Mouse (Mus musculus) gastrocnemius, adult 2 months (tissue): ENCODE measurements around the gene Gm35315. TPM values are rescaled to one million over a fixed set of nuclear protein-coding genes. Genes with fewer than 3 reads are reported as not detected.
"Not testable (repeated sequence)": the region's sequence is repeated elsewhere in the genome, so short reads cannot be mapped to it uniquely, and the experiment has no call there.

Experiments used
- DNase-seq: peaks from one replicate; pipeline ENCODE4 v3.0.0; 2022
- H3K27ac ChIP-seq: fragments of 200-600 bp; 2 replicates; pipeline ENCODE4 v1.8.1; 2022; ENCODE audit warnings: mild to moderate bottlenecking
- H3K4me3 ChIP-seq: fragments of 200-600 bp; 2 replicates; pipeline ENCODE4 v1.8.1; 2022; ENCODE audit warnings: mild to moderate bottlenecking, moderate library complexity
- CTCF ChIP-seq: fragments of 200-600 bp; IDR thresholded peaks from 2 replicates; pipeline ENCODE4 v1.8.1; 2022; ENCODE audit warnings: antibody characterized with exemption, mild to moderate bottlenecking, moderate library complexity
- intact Hi-C: fragments of 180-260 bp; cut with DNase I; formaldehyde crosslinking; loops from one replicate; pipeline ENCODE4 v1.15.1; 2025
- long read RNA-seq, 2 experiments: library from polyadenylated mRNA; stranded (forward); transcript quantifications; one replicate each; pipeline ENCODE4 v2.0.0; 2021
- total RNA-seq, 2 experiments: library from RNA; stranded (reverse); gene quantifications; 2 replicates each; pipeline ENCODE4 v1.2.3; 2021

Gene Gm35315
- under 1 TPM; 0.10 to 0.25 TPM for total RNA-seq
- long read RNA-seq, experiment 1, partial matches to known transcripts, result 0 of 1 reads
- long read RNA-seq, experiment 1, other reads (novel, unspliced or antisense), result 1 of 1 reads
- long read RNA-seq, experiment 2, partial matches to known transcripts, result 0 of 1 reads
- long read RNA-seq, experiment 2, other reads (novel, unspliced or antisense), result 1 of 1 reads

GRCm38 (mm10) chr5:110094030-110094846 lies at the start of gene Gm35315:
TSS of gene Gm35315 (minus strand) at chr5:110094420.
- TF ChIP-seq CTCF, result no peak
- intact Hi-C loops, result loop anchor here (5.0 kb wide), 1 partner anchor 37 kb away; no protein-coding TSS in a partner anchor
- Histone ChIP-seq H3K27ac (peak within 1 kb of the TSS; percentile 88), H3K4me3 (peak within 1 kb of the TSS; percentile 70)
- peak; percentile 84 for DNase-seq

GRCm38 (mm10) chr5:110143007-110143406 lies 48.8 kb upstream of the Gm35315 start:
- Histone ChIP-seq H3K27ac (0 out of 2 replicates have a peak overlapping the region, but pooled peaks have one; percentile 4), H3K4me3 (no peak overlapping the region)
- TF ChIP-seq CTCF, result peak; percentile 55
- intact Hi-C loops, result no loop called here
- DNase-seq, result no peak

GRCm38 (mm10) chr5:110142309-110142708 lies 48.1 kb upstream of the Gm35315 start:
- Histone ChIP-seq H3K4me3 (no peak overlapping the region), H3K27ac (peak overlapping the region; percentile 35)
- intact Hi-C loops, result no loop called here
- TF ChIP-seq CTCF, result no peak
- peak; percentile 26 for DNase-seq

GRCm38 (mm10) chr5:110140424-110140823 lies 46.2 kb upstream of the Gm35315 start:
- H3K27ac ChIP-seq, result no peak overlapping the region
- TF ChIP-seq CTCF, result no peak
- no peak for DNase-seq
- intact Hi-C loops, result no loop called here
- no peak overlapping the region for H3K4me3 ChIP-seq

- Histone ChIP-seq H3K27ac (no peak overlapping the region), H3K4me3 (no peak overlapping the region)
- no peak for DNase-seq
- intact Hi-C loops, result no loop called here
- no peak for TF ChIP-seq CTCF
These were observed 45.1 kb upstream of the Gm35315 start for GRCm38 (mm10) chr5:110139325-110139724.

- no peak overlapping the region for H3K27ac ChIP-seq
- no peak for DNase-seq
- intact Hi-C loops, result no loop called here
- no peak for TF ChIP-seq CTCF
- H3K4me3 ChIP-seq, result no peak overlapping the region
These were observed 43.6 kb upstream of the Gm35315 start for GRCm38 (mm10) chr5:110137816-110138215.

GRCm38 (mm10) chr5:110136087-110136464 lies 41.9 kb upstream of the Gm35315 start:
- TF ChIP-seq CTCF, result no peak
- Histone ChIP-seq H3K4me3 (peak overlapping the region; percentile 89), H3K27ac (peak overlapping the region; percentile 98)
- DNase-seq, result no peak
- intact Hi-C loops, result no loop called here

GRCm38 (mm10) chr5:110135293-110136086 lies 41.3 kb upstream of the Gm35315 start, which contains the start of gene Chfr:
TSS of gene Chfr (plus strand) at chr5:110135842.
- Histone ChIP-seq H3K4me3 (peak within 1 kb of the TSS; percentile 89), H3K27ac (peak within 1 kb of the TSS; percentile 98)
- peak; percentile 99 for DNase-seq
- peak; percentile 13; the same call in 1 of the 2 replicates for TF ChIP-seq CTCF
- intact Hi-C loops, result loop anchor here (2.0 kb wide), 1 partner anchor 25 kb away; the partner anchor contains the start of gene Zfp605

- DNase-seq, H3K4me3 ChIP-seq, intact Hi-C loops, H3K27ac ChIP-seq: not testable (repeated sequence)
These were observed 28.2 kb upstream of the Gm35315 start for GRCm38 (mm10) chr5:110122380-110122779.

GRCm38 (mm10) chr5:110109991-110110441 lies 15.8 kb upstream of the Gm35315 start, which contains the start of gene Zfp605:
TSS of gene Zfp605 (plus strand) at chr5:110110092.
- intact Hi-C loops, result loop anchor here (2.0 to 10.0 kb wide), 2 partner anchors 25 to 555 kb away; partner anchors contain the start of genes Chfr and Crlf2
- Histone ChIP-seq H3K4me3 (peak within 1 kb of the TSS; percentile 72), H3K27ac (peak within 1 kb of the TSS; percentile 96)
- no peak for TF ChIP-seq CTCF
- DNase-seq, result peak; percentile 91

GRCm38 (mm10) chr5:110108305-110108628 lies 14.0 kb upstream of the Gm35315 start:
- Histone ChIP-seq H3K4me3 (peak overlapping the region; percentile 84), H3K27ac (peak overlapping the region; percentile 96)
- DNase-seq, result no peak

GRCm38 (mm10) chr5:110107581-110108304 lies 13.5 kb upstream of the Gm35315 start, which contains the start of gene Gtpbp6:
TSS of gene Gtpbp6 (minus strand) at chr5:110108197.
- DNase-seq, result peak; percentile 98
- peak within 1 kb of the TSS; percentile 84 for H3K4me3 ChIP-seq
- peak within 1 kb of the TSS; percentile 96 for H3K27ac ChIP-seq
- intact Hi-C loops, result loop anchor here (10.0 kb wide), 1 partner anchor 553 kb away; the partner anchor contains the start of gene Crlf2
- TF ChIP-seq CTCF, result no peak

More at GRCm38 (mm10) chr5:110108305-110108628, 14.0 kb upstream of the Gm35315 start:
- intact Hi-C loops, result loop anchor here (10.0 kb wide), 1 partner anchor 553 kb away; the partner anchor contains the start of gene Crlf2
- peak; percentile 33 for TF ChIP-seq CTCF
